Mouse (Mus musculus) gastrocnemius, adult 8-10 months (tissue): ENCODE results near the gene Opn4. TPM values are rescaled to one million over a fixed set of nuclear protein-coding genes. Genes with fewer than 3 reads are reported as not detected.

Source experiments
- DNase-seq, 2 experiments: peaks; one replicate each; pipeline ENCODE4 v3.0.0; 2022; ENCODE audit warnings: low spot score in 2 of 2
- total RNA-seq, 4 experiments: library from RNA; stranded (reverse); gene quantifications; 2 replicates each; pipeline ENCODE4 v1.2.4; 2022

Opn4 gene
- total RNA-seq, 4 experiments from 2014 or later: not detected

GRCm38 (mm10) chr14:34564646-34565045 is 35.3 kb downstream of the Opn4 start:
- DNase-seq: no peak

GRCm38 (mm10) chr14:34562393-34562792 is 37.5 kb downstream of the Opn4 start:
- DNase-seq: no peak

GRCm38 (mm10) chr14:34561647-34562046 is 38.3 kb downstream of the Opn4 start:
- DNase-seq: no peak

- no peak for DNase-seq
Measured at GRCm38 (mm10) chr14:34558947-34559346, 41.0 kb downstream of the Opn4 start.

- no peak for DNase-seq
Measured at GRCm38 (mm10) chr14:34555211-34555610, 44.7 kb downstream of the Opn4 start.

GRCm38 (mm10) chr14:34554047-34554446 is 45.9 kb downstream of the Opn4 start:
- DNase-seq: no peak

GRCm38 (mm10) chr14:34553470-34553869 is 46.5 kb downstream of the Opn4 start:
- DNase-seq: no peak

GRCm38 (mm10) chr14:34552226-34552625 is 47.7 kb downstream of the Opn4 start:
- DNase-seq: no peak

- peak; percentile 63 to 80 for DNase-seq
Measured at GRCm38 (mm10) chr14:34549004-34549671, 50.8 kb downstream of the Opn4 start.

- DNase-seq: peak; percentile 59 to 80
Measured at GRCm38 (mm10) chr14:34548391-34549001, 51.4 kb downstream of the Opn4 start.

GRCm38 (mm10) chr14:34544545-34544944 is 55.4 kb downstream of the Opn4 start:
- no peak for DNase-seq

- DNase-seq: no peak
Measured at GRCm38 (mm10) chr14:34544001-34544400, 55.9 kb downstream of the Opn4 start.

GRCm38 (mm10) chr14:34543596-34543995 is 56.3 kb downstream of the Opn4 start:
- DNase-seq: no peak

- no peak for DNase-seq
Measured at GRCm38 (mm10) chr14:34541896-34542295, 58.0 kb downstream of the Opn4 start.

GRCm38 (mm10) chr14:34540685-34541162 is 59.2 kb downstream of the Opn4 start:
- no peak for DNase-seq

Other genes with a start within 250 kb of the Opn4 start
- gene Fam25c, start 244.7 kb downstream of the Opn4 start, total RNA-seq: not detected
- 10 to 100 TPM in 2 of 4 experiments, 1 to 10 TPM in 2; 4.1 to 24.4 (median 9.9) TPM for gene Sncg, start 225.4 kb downstream of the Opn4 start, total RNA-seq
- 1 to 10 TPM; 7.9 to 9.3 (median 9.0) TPM for gene Mmrn2, start 224.7 kb downstream of the Opn4 start, total RNA-seq
- 10 to 100 TPM; 42.9 to 52.0 (median 48.1) TPM for gene Bmpr1a, start 96.8 kb downstream of the Opn4 start, total RNA-seq
- not detected for gene 9230112D13Rik, start 77.3 kb downstream of the Opn4 start, total RNA-seq
- gene Ldb3, start 11.5 kb downstream of the Opn4 start, total RNA-seq: 1,000 to 10,000 TPM; 1,553 to 2,052 (median 1,838) TPM
- gene Wapl, start 73.8 kb upstream of the Opn4 start, total RNA-seq: 10 to 100 TPM; 39.1 to 42.1 (median 41.5) TPM
- not detected for gene Grid1, start 220.0 kb upstream of the Opn4 start, total RNA-seq